Mouse (Mus musculus) neural tube, embryonic 15.5 days (tissue): ENCODE measurements around the gene Psg19. TPM values are rescaled to one million over a fixed set of nuclear protein-coding genes. Genes with fewer than 3 reads are reported as not detected.

ENCODE experiments used
- ATAC-seq: fragments of 200-750 bp; cut with Nextera tagmentation; 2 replicates; pipeline ENCODE4 v1.8.0; 2017; ENCODE audit warnings: mild to moderate bottlenecking, moderate TSS enrichment, moderate library complexity; ENCODE audit not compliant: low FRiP score
- H3K27ac ChIP-seq: fragments of 300-500 bp; sonication (generic); replicated peaks from 2 replicates; pipeline ENCODE4 v1.5.1; 2015; ENCODE audit warnings: mild to moderate bottlenecking, inconsistent platforms
- H3K27me3 ChIP-seq: fragments of 300-500 bp; sonication (generic); replicated peaks from 2 replicates; pipeline ENCODE4 v1.6.1; 2015; ENCODE audit warnings: inconsistent platforms
- H3K36me3 ChIP-seq: fragments of 300-500 bp; sonication (generic); 2 replicates; pipeline ENCODE4 v1.6.1; 2015; ENCODE audit warnings: inconsistent platforms
- H3K4me1 ChIP-seq: fragments of 300-500 bp; sonication (generic); 2 replicates; pipeline ENCODE4 v1.6.1; 2015; ENCODE audit warnings: inconsistent platforms
- H3K4me2 ChIP-seq: fragments of 300-500 bp; sonication (generic); 2 replicates; pipeline ENCODE4 v1.6.1; 2015; ENCODE audit warnings: inconsistent platforms, mild to moderate bottlenecking, moderate library complexity
- H3K4me3 ChIP-seq: fragments of 300-500 bp; sonication (generic); replicated peaks from 2 replicates; pipeline ENCODE4 v1.5.1; 2015; ENCODE audit warnings: mild to moderate bottlenecking, inconsistent platforms
- H3K9ac ChIP-seq: fragments of 300-500 bp; sonication (generic); replicated peaks from 2 replicates; pipeline ENCODE4 v1.6.1; 2015; ENCODE audit warnings: mild to moderate bottlenecking, inconsistent platforms
- H3K9me3 ChIP-seq: fragments of 300-500 bp; sonication (generic); replicated peaks from 2 replicates; pipeline ENCODE4 v1.6.1; 2016; ENCODE audit warnings: inconsistent platforms
- WGBS: fragments of 180-500 bp; shearing (Covaris S2); methylation state at CpG from one replicate; pipeline ENCODE4 v1.1.7; 2015; ENCODE audit warnings: mixed read lengths; 5-methylcytosine and 5-hydroxymethylcytosine counted together
- polyA plus RNA-seq: library from polyadenylated mRNA; unstranded; fragments of >200 nt; fragmentation: Nextera tagmentation; extraction: Ambion mirVana; gene quantifications from 2 replicates; pipeline ENCODE4 v1.2.1, GENCODE M21; 2015

Psg19 gene
- not detected in 2 replicates for polyA plus RNA-seq

GRCm38 (mm10) chr7:18798420-18798819, at the start of gene Psg19:
TSS of gene Psg19 (minus strand) at chr7:18798520.
- Histone ChIP-seq H3K9ac (no peak within 1 kb of the TSS), H3K9me3 (no peaks in the 10 kb centered on the region), H3K4me3 (no peak within 1 kb of the TSS), H3K4me1 (no peaks in the 10 kb centered on the region), H3K27ac (no peak within 1 kb of the TSS), H3K27me3 (no peaks in the 10 kb centered on the region), H3K36me3 (no peaks in the 10 kb centered on the region), H3K4me2 (no peak within 1 kb of the TSS)
- 92% methylated on average over 1 of the region's 1 CpGs for WGBS
- no peak for ATAC-seq

DNA sequence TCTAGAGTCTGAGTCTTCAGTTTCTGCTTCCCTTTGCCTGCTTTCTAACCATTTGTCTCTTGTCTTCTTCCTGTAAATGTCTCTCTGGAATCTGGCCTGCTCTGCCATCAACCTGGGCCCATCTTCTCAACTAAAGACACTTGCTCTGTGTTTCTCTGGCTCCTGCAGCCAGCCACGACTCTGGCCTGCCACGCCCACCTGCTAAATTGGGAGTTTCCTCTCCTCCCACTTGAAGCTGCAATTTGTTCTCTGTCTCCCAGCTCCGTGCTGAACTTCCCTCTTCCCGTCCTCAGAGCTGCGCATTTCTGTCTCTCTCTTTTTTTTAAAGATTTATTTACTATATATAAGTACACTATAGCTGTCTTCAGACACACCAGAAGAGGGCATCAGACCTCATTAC, 46.5 kb upstream of the Psg19 start:
- ATAC-seq: no peak
- Histone ChIP-seq H3K4me1 (peaks cover 10% of the 10 kb centered on the region), H3K9me3 (no peaks in the 10 kb centered on the region), H3K36me3 (no peaks in the 10 kb centered on the region), H3K27ac (no peak overlapping the region), H3K4me3 (no peak overlapping the region), H3K9ac (no peak overlapping the region), H3K4me2 (no peak overlapping the region), H3K27me3 (no peaks in the 10 kb centered on the region)
- WGBS: 25% methylated on average over 5 of the region's 5 CpGs

DNA sequence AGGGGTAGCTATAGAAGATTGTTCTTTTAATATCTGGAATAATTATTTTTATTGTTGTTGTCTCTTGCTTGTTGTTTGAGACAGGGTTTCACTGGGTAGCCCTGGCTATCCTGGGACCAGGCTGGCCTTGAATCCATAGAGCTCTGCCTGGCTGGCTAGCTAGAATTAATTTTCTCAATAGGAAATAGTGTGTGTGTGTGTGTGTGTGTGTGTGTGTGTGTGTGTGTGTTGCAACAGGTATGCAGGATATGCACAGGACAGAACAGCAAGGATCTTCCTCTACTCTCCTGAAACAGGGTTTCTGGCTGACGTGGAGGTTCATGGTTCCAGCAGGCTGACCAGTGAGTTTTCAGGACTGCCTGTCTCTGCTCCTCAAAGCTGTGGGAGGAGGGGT, 42.9 kb upstream of the Psg19 start:
- Histone ChIP-seq H3K4me1 (peaks cover 11% of the 10 kb centered on the region), H3K9me3 (no peaks in the 10 kb centered on the region), H3K4me3 (peak overlapping the region; percentile 20; the same call in 1 of the 2 replicates), H3K36me3 (no peaks in the 10 kb centered on the region), H3K4me2 (peak overlapping the region; percentile 67), H3K9ac (no peak overlapping the region), H3K27me3 (no peaks in the 10 kb centered on the region), H3K27ac (peak overlapping the region; percentile 64; the same call in 1 of the 2 replicates)
- WGBS: 70% methylated on average over 1 of the region's 1 CpGs
- 0 out of 2 replicates have a peak, but pooled peaks have one; percentile 11 for ATAC-seq

- H3K4me2 ChIP-seq: peak overlapping the region; percentile 67
- H3K9ac ChIP-seq: peak overlapping the region; percentile 47
- no peaks in the 10 kb centered on the region for H3K36me3 ChIP-seq
- no peaks in the 10 kb centered on the region for H3K27me3 ChIP-seq
- ATAC-seq: peak; percentile 83
- H3K9me3 ChIP-seq: no peaks in the 10 kb centered on the region
- WGBS: 4% methylated on average over 14 of the region's 17 CpGs
- H3K4me1 ChIP-seq: peaks cover 11% of the 10 kb centered on the region
- H3K27ac ChIP-seq: peak overlapping the region; percentile 79
- peak overlapping the region; percentile 40 for H3K4me3 ChIP-seq
Observed at GRCm38 (mm10) chr7:18840386-18841173, 42.3 kb upstream of the Psg19 start.

DNA sequence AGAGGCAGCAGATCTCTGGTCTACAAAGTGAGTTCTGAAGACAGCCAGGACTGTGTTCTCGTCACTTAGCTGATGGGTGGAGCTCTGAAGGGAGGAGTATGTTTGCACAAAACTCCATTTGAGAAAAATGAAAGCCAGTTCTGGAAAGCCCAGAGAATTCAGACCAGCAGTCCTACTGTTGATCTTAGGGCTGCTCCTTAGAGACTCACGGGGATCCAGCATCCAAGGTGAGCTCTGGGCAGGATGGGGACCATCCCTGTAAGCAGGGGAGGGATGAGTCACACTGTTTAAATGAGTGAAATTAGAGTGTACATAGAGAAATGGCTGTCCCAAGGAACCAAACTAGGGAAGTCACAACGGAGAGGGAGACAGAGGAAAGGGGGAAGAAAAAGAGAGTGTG, 41.5 kb upstream of the Psg19 start, which contains the start of gene Mill2:
Mill2 (plus strand) TSS at position 102 of the 400 bp plus-strand sequence.
- 27% methylated on average over 3 of the region's 3 CpGs for WGBS
- peak; percentile 53; the same call in 1 of the 2 replicates for ATAC-seq
- H3K27me3 ChIP-seq: no peaks in the 10 kb centered on the region

DNA sequence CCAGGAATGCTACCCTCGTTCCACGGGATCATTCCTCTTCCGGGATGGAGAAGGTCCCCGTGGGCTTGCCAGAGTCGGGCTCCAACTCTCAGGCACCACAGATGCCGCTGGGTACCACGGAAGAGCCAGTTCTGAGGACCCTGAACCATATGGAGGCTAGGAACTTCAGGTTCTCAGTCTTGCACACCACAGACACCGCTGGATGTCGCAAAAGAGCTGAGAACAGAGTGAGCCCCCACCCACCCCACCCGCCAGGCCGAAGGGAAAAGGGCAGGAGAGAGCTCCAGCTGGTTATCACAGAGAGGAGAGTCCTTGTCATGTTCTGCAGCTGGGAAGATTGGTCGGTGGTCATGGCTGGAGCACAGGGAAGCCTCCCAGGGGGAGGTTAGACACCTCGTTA, 34.0 kb upstream of the Psg19 start:
- WGBS: 52% methylated on average over 13 of the region's 13 CpGs
- H3K27ac ChIP-seq: no peak overlapping the region
- no peaks in the 10 kb centered on the region for H3K4me1 ChIP-seq
- no peaks in the 10 kb centered on the region for H3K27me3 ChIP-seq
- H3K36me3 ChIP-seq: no peaks in the 10 kb centered on the region
- H3K9me3 ChIP-seq: no peaks in the 10 kb centered on the region
- no peak overlapping the region for H3K4me2 ChIP-seq
- H3K4me3 ChIP-seq: no peak overlapping the region
- no peak for ATAC-seq
- H3K9ac ChIP-seq: no peak overlapping the region

More for the DNA sequence above, 41.5 kb upstream of the Psg19 start, which contains the start of gene Mill2:
- Histone ChIP-seq H3K4me2 (peak within 1 kb of the TSS; percentile 67), H3K36me3 (no peaks in the 10 kb centered on the region), H3K9ac (peak within 1 kb of the TSS; percentile 47), H3K27ac (peak within 1 kb of the TSS; percentile 79), H3K4me1 (peaks cover 11% of the 10 kb centered on the region), H3K9me3 (no peaks in the 10 kb centered on the region), H3K4me3 (peak within 1 kb of the TSS; percentile 40)

DNA sequence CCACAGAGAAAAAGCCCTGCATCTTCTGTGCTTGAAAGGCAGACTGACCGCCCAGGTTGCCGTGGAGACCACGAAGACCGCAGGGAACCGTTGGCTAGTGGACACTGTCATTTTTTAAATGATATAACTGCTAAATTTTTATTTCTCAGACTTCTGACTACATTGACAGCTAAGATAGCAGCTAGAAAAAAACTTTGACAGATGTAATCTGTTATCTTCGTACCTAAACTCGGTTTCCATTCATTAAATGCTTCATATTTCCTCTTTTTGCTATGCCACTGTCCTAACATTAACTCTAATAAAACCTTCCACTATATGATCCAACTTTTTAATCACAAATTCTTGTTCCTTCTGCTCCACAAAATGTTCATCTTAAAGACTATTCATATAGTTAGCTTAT, 31.2 kb upstream of the Psg19 start:
- 82% methylated on average over 7 of the region's 7 CpGs for WGBS
- Histone ChIP-seq H3K4me1 (no peaks in the 10 kb centered on the region), H3K27ac (no peak overlapping the region), H3K4me2 (no peak overlapping the region), H3K36me3 (no peaks in the 10 kb centered on the region), H3K27me3 (no peaks in the 10 kb centered on the region), H3K4me3 (no peak overlapping the region), H3K9ac (no peak overlapping the region), H3K9me3 (no peaks in the 10 kb centered on the region)
- no peak for ATAC-seq

DNA sequence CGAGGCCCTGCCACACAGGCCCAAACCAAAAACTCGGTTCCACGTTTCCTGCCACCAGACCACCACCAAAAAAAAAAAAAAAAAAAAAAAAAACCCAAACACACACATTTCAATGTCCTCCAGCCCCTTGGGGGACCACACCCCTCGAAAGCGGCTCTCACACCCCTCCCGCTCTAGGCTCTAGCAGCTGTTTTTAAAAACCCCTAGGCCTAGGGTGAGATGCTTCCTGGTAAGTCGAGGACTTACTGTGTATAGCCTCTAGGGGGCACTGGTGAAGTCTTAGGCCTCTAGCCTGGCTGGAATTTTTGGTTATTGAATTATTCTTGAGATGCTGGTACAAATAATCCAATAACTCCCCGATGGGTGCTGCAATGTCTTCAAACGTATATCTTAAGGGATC, 30.3 kb upstream of the Psg19 start:
- Histone ChIP-seq H3K9me3 (no peaks in the 10 kb centered on the region), H3K9ac (no peak overlapping the region), H3K4me3 (no peak overlapping the region), H3K27me3 (no peaks in the 10 kb centered on the region), H3K36me3 (no peaks in the 10 kb centered on the region), H3K4me2 (no peak overlapping the region), H3K27ac (no peak overlapping the region), H3K4me1 (no peaks in the 10 kb centered on the region)
- 63% methylated on average over 9 of the region's 9 CpGs for WGBS
- ATAC-seq: no peak

DNA sequence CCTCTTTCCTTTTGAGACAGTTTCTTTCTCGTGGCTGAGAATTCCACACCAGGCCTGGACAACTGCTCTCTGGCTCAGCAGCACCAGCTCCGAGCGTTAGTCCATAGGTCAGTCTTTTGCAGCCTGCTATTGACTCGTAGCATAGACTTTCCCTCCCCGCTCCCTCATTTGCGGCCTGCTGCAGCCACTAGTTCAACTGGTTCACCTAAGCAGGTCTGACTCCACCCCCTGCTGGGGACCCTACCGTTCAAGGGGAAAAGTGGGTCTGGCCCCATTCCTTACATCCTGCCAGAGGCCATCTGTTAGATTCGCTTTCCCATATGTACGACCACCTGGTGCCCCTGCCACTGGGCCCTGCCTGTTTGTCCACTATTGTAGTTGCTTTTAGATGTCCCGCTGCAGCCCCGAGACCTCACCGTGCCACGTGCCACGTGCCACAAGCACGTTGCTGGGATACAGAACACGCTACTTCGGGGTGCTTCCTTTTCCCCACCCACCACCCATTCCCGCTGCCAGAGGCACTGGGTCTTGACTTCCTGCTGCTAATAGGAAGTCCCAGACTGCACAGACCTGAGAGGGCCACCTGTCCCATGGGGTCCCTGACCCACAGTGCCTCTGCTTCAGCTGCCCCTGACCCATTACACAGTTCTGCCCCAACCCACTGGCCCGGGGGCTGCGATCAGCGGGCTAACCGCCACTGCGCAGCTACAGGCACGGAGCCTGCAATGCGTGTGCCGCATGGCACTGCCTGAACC, 29.6 kb upstream of the Psg19 start:
- Histone ChIP-seq H3K27me3 (no peaks in the 10 kb centered on the region), H3K36me3 (no peaks in the 10 kb centered on the region), H3K27ac (no peak overlapping the region), H3K4me1 (no peaks in the 10 kb centered on the region), H3K9ac (no peak overlapping the region), H3K9me3 (no peaks in the 10 kb centered on the region), H3K4me3 (no peak overlapping the region), H3K4me2 (no peak overlapping the region)
- WGBS: 70% methylated on average over 26 of the region's 26 CpGs
- no peak for ATAC-seq

DNA sequence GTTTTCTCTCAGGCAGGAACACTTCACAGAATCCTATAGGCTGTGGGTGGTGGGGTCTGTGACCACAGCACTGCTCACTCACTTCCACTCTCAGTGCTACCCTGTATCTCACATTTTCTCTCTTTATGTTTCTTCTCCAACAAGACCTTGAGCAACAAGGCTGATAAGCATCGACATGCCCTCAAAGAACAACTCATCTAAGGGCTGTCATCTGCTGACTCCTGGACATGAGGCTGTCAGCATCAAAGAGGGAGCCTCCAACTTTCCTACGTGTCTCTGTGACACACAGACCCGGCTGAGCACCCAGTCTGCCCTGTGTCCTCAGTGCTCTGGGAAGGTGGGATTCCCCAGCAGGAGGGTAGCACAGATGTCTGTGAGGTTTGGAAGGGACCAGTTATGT, 23.2 kb upstream of the Psg19 start, which contains the start of gene Psg17:
Psg17 (minus strand) TSS at position 101 of the 400 bp plus-strand sequence.
- no peak within 1 kb of the TSS for H3K27ac ChIP-seq
- no peaks in the 10 kb centered on the region for H3K9me3 ChIP-seq
- 76% methylated on average over 3 of the region's 3 CpGs for WGBS
- H3K9ac ChIP-seq: no peak within 1 kb of the TSS
- no peaks in the 10 kb centered on the region for H3K27me3 ChIP-seq
- H3K4me2 ChIP-seq: no peak within 1 kb of the TSS
- no peaks in the 10 kb centered on the region for H3K4me1 ChIP-seq
- ATAC-seq: no peak
- no peaks in the 10 kb centered on the region for H3K36me3 ChIP-seq
- no peak within 1 kb of the TSS for H3K4me3 ChIP-seq

DNA sequence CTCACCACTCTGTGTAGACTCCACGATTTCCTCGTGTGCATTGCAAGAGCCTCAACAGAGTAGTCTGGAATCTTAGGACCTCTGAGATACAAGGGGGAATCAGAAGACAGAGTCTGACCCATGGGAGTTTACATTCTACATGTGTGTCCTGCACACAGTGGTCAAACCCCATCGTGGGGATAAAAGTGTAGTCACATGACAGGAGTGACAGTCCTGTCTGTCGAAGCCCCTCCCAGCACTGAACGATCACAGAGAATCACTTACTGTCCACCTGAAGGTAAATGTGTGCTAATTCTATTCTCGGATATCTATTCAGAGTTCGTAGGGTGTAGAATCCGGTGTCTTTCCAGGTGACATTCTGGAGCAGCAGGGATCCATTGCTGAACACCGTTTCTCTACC, 20.0 kb upstream of the Psg19 start:
- Histone ChIP-seq H3K36me3 (no peaks in the 10 kb centered on the region), H3K27me3 (no peaks in the 10 kb centered on the region), H3K4me3 (no peak overlapping the region), H3K4me1 (no peaks in the 10 kb centered on the region), H3K9me3 (no peaks in the 10 kb centered on the region), H3K27ac (no peak overlapping the region), H3K9ac (no peak overlapping the region), H3K4me2 (no peak overlapping the region)
- WGBS: 85% methylated on average over 9 of the region's 9 CpGs
- no peak for ATAC-seq

DNA sequence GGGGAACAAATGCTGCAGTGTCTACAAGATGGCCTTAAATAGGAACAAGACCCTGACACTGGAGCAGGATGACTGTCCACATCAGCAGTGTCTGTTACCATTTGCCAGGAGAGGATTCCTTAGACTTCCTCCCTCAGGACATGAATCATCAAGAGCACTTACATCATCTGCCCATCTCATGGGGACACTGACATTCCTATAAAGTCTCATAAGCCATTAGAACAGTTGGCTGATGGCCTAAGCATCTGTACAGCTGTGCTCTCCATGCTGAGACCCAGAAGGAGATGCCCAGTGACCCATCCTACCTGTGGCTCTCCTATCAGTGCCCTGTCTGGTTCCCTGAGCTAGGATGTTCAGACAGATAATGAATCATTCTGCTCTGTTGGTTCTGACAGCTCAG, 5.2 kb upstream of the Psg19 start:
- H3K9me3 ChIP-seq: no peaks in the 10 kb centered on the region
- no peak for ATAC-seq
- H3K4me1 ChIP-seq: no peaks in the 10 kb centered on the region

More for the DNA sequence above, 5.2 kb upstream of the Psg19 start:
- Histone ChIP-seq H3K9ac (no peak overlapping the region), H3K27me3 (no peaks in the 10 kb centered on the region), H3K4me3 (no peak overlapping the region), H3K27ac (no peak overlapping the region), H3K36me3 (no peaks in the 10 kb centered on the region), H3K4me2 (no peak overlapping the region)
